7 mouse cellular contexts compared by ENCODE assay signal in the genomic region with DNA sequence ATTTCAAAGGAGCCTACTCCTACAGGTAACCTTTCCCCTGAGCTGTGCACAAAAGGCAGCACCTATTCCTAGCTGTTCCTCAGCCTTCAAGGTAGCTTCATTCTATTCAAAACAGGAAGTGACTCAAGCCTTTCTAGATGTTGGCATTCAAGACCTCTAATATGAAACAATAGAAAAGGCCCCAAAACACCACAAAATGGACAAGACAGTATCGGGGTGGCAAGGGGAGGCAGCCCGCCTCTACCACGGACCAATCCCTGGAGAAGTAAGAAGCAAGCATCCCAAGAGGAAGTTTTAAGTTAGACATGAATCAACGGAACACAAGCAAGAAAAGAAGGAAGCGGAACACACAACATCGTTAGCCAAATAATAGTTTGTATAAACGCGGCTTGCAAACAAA. TPM values are rescaled to one million over a fixed set of nuclear protein-coding genes. Genes with fewer than 3 reads are reported as not detected.
DNase-seq lines count a peak whose midpoint lies in the region; ATAC-seq and TF ChIP-seq lines count a peak whose summit lies in the region.

No protein-coding gene starts in this region.

- H3K4me1 ChIP-seq in ES-E14 (ENCODE audit: control insufficient read depth in 2 of 2, insufficient read depth in 2 of 2, low read length in 2 of 2, poor library complexity in 1 of 2): peaks cover 4 to 16% of the 10 kb centered on the region in 2 experiments; a peak in 2 of 4 replicates
- H3K4me1 ChIP-seq in heart, embryonic 14.5 days (ENCODE audit: control insufficient read depth in 2 of 2, insufficient read depth in 2 of 2, low read length in 2 of 2): peaks cover 3 to 20% of the 10 kb centered on the region in 2 experiments; a peak in 3 of 4 replicates

- H3K27me3 ChIP-seq in heart, embryonic 14.5 days (ENCODE audit: control insufficient read depth, insufficient read depth, low read length): no peaks in the 10 kb centered on the region

- DNase-seq in B cell, adult 2 months: peak; percentile 23 to 44
- DNase-seq in ES-E14 (ENCODE audit: low read depth, low spot score) (no peak), MN1 (ENCODE audit: low spot score) (no peak)
- peak; percentile 47 for DNase-seq in lung, postnatal 36 days
- DNase-seq in adrenal gland, postnatal 14 days: no peak
- DNase-seq in cerebellum, postnatal 36 days: no peak

- 72% methylated on average over 8 of the region's 8 CpGs for WGBS in heart, embryonic 14.5 days

- no peaks in the 10 kb centered on the region for H3K9me3 ChIP-seq in ES-E14 (ENCODE audit: control insufficient read depth, insufficient read depth, low read depth, low read length)
- no peaks in the 10 kb centered on the region for H3K9me3 ChIP-seq in heart, embryonic 14.5 days (ENCODE audit: control insufficient read depth, low read length)

- H3K36me3 ChIP-seq in ES-E14 (ENCODE audit: control insufficient read depth, insufficient read depth, low read length, poor library complexity, severe bottlenecking): no peaks in the 10 kb centered on the region; the same call in 1 of the 2 replicates
- no peaks in the 10 kb centered on the region for H3K36me3 ChIP-seq in heart, embryonic 14.5 days (ENCODE audit: control insufficient read depth, insufficient read depth, low read length)

- no peak overlapping the region for H3K9ac ChIP-seq in ES-E14 (ENCODE audit: insufficient read depth, low read depth, low read length, poor library complexity, severe bottlenecking)
- peak overlapping the region; percentile 97; the same call in 1 of the 2 replicates for H3K9ac ChIP-seq in heart, embryonic 14.5 days (ENCODE audit: low read length)

- peak overlapping the region; percentile 76 to 95; a peak in 1 of 4 replicates for H3K4me3 ChIP-seq in ES-E14 (ENCODE audit: insufficient read depth in 1 of 2, low read depth in 1 of 2, low read length in 2 of 2, poor library complexity in 1 of 2, severe bottlenecking in 1 of 2)
- H3K4me3 ChIP-seq in heart, embryonic 14.5 days (ENCODE audit: control insufficient read depth in 1 of 2, insufficient read depth in 1 of 2, low read depth in 1 of 2, low read length in 2 of 2): peak overlapping the region in 1 of 2 experiments; percentile 100; a peak in 3 of 4 replicates

- H3K27ac ChIP-seq in ES-E14 (ENCODE audit: insufficient read depth, low read depth, low read length, poor library complexity, severe bottlenecking): no peak overlapping the region
- H3K27ac ChIP-seq in heart, embryonic 14.5 days (replicated peaks in 1 of 2; ENCODE audit: control insufficient read depth in 1 of 2, insufficient read depth in 1 of 2, low read depth in 2 of 2, low read length in 2 of 2): no peak overlapping the region

- no peak for ATAC-seq in heart, embryonic 14.5 days (ENCODE audit: insufficient number of reproducible peaks, insufficient read depth, low FRiP score, low read depth)

- peak overlapping the region; percentile 95 for H3K4me2 ChIP-seq in heart, embryonic 14.5 days (ENCODE audit: low read length)

- in situ Hi-C loops in ES-E14 (cut with MboI; ENCODE audit: low sequenced_read_pairs in 2 of 2, unreplicated experiment in 2 of 2): no loop called here

TF ChIP-seq in ES-E14, 5 proteins besides CTCF, POLR2A, EP300 and RAD21:
- TF ChIP-seq CHD2 (IDR thresholded peaks at IDR 0.05; ENCODE audit: low read depth, low read length) (no peak), HCFC1 (IDR thresholded peaks at IDR 0.05; ENCODE audit: borderline replicate concordance, insufficient read depth, low read length) (no peak), MAFK (IDR thresholded peaks at IDR 0.05; ENCODE audit: insufficient read depth, low read depth, low read length) (no peak), ZC3H11A (IDR thresholded peaks at IDR 0.05; ENCODE audit: borderline replicate concordance, low read depth, low read length) (no peak), ZNF384 (IDR thresholded peaks at IDR 0.05; ENCODE audit: low read depth, low read length) (no peak)

RNA-seq across cellular contexts. Expression of gene Ankrd13a, which starts 2.7 kb away (rescaled TPM):
- total RNA-seq in ES-E14 (2012; rRNA removed): 62.4 and 66.4 TPM in 2 replicates
- 41.2 and 42.3 TPM in 2 replicates for polyA plus RNA-seq in heart, embryonic 14.5 days (2014; fragmentation: Nextera tagmentation; extraction: Ambion mirVana)
- total RNA-seq in adrenal gland, postnatal 14 days (2021): 89.4 and 95.0 TPM in 2 replicates

RNA-seq across cellular contexts. Expression of gene Git2, which starts 3.5 kb away (rescaled TPM):
- total RNA-seq in ES-E14 (2012; rRNA removed): 29.8 and 30.3 TPM in 2 replicates
- polyA plus RNA-seq in heart, embryonic 14.5 days (2014; fragmentation: Nextera tagmentation; extraction: Ambion mirVana): 32.6 TPM in 2 replicates
- 42.7 and 49.4 TPM in 2 replicates for total RNA-seq in adrenal gland, postnatal 14 days (2021)

RNA-seq across cellular contexts. Expression of gene 1500011B03Rik, which starts 51.5 kb away (rescaled TPM):
- 103 and 139 TPM in 2 replicates for total RNA-seq in ES-E14 (2012; rRNA removed)
- polyA plus RNA-seq in heart, embryonic 14.5 days (2014; fragmentation: Nextera tagmentation; extraction: Ambion mirVana): 52.5 and 58.7 TPM in 2 replicates
- 36.8 and 43.6 TPM in 2 replicates for total RNA-seq in adrenal gland, postnatal 14 days (2021)

Comparison
In these comparisons a context has a peak if more than half of its experiments do, and no peak if none do; other contexts are left out.
1. DNase-seq: peak in B cell, adult 2 months (2 of 2) and lung, postnatal 36 days (single experiment); none in ES-E14 (single experiment), adrenal gland, postnatal 14 days (single experiment), MN1 (single experiment) and cerebellum, postnatal 36 days (0 of 2).